Mouse (Mus musculus): ENCODE results near the gene Zfp429.

DNA sequence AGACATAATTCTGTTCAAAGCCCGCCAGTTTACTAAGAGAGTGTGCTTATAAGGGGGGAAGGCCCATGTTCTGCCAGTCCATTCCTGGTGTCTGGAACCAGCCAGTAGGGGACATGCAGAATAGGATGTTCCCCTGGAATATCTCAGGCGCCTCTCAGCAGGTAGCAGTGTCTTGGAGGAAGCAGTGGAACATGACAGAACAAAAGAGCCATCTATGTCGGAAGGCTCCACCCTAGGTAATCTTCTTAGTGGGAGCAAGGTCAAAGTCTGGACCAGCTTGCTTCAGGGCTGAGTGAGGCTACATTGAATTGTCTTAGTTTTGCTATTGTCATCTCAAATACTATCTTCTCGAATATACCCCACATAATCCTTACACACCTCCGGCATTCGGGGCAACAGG lies 16.1 kb upstream of the Zfp429 start:
- TF ChIP-seq ZC3H11A (IDR thresholded peaks at IDR 0.05; ENCODE audit: borderline replicate concordance, low read depth, low read length) (no peak), ZNF384 (IDR thresholded peaks at IDR 0.05; ENCODE audit: low read depth, low read length) (no peak), MAFK (IDR thresholded peaks at IDR 0.05; ENCODE audit: insufficient read depth, low read depth, low read length) (no peak)

All from ES-E14 (cell line).